Mouse (Mus musculus) forebrain, embryonic 12.5 days (tissue): Measurements from ENCODE around the gene Comp. TPM values are rescaled to one million over a fixed set of nuclear protein-coding genes. Genes with fewer than 3 reads are reported as not detected.

ENCODE experiments used
- ATAC-seq: fragments of 200-750 bp; cut with Nextera tagmentation; 2 replicates; pipeline ENCODE4 v1.8.0; 2017; ENCODE audit warnings: moderate TSS enrichment; ENCODE audit not compliant: low FRiP score
- H3K27ac ChIP-seq: fragments of 300-500 bp; sonication (generic); 2 replicates; pipeline ENCODE4 v1.5.1; 2016; ENCODE audit warnings: mild to moderate bottlenecking
- H3K27me3 ChIP-seq: fragments of 300-500 bp; sonication (generic); 2 replicates; pipeline ENCODE4 v1.6.1; 2016; ENCODE audit warnings: mild to moderate bottlenecking
- H3K36me3 ChIP-seq: fragments of 300-500 bp; sonication (generic); replicated peaks from 2 replicates; pipeline ENCODE4 v1.6.1; 2016; ENCODE audit warnings: mild to moderate bottlenecking
- H3K4me1 ChIP-seq: fragments of 300-500 bp; sonication (generic); 2 replicates; pipeline ENCODE4 v1.6.1; 2016
- H3K4me2 ChIP-seq: fragments of 300-500 bp; sonication (generic); 2 replicates; pipeline ENCODE4 v1.6.1; 2016; ENCODE audit warnings: mild to moderate bottlenecking, moderate library complexity
- H3K4me3 ChIP-seq: fragments of 300-500 bp; sonication (generic); replicated peaks from 2 replicates; pipeline ENCODE4 v1.5.1; 2016; ENCODE audit warnings: mild to moderate bottlenecking
- H3K9ac ChIP-seq: fragments of 300-500 bp; sonication (generic); 2 replicates; pipeline ENCODE4 v1.6.1; 2016; ENCODE audit warnings: mild to moderate bottlenecking
- H3K9me3 ChIP-seq: fragments of 300-500 bp; sonication (generic); 2 replicates; pipeline ENCODE4 v1.6.1; 2016
- WGBS: fragments of 180-500 bp; shearing (Covaris S2); methylation state at CpG from one replicate; pipeline ENCODE4 v1.1.7; 2016; 5-methylcytosine and 5-hydroxymethylcytosine counted together
- polyA plus RNA-seq: library from polyadenylated mRNA; unstranded; fragments of >200 nt; fragmentation: Nextera tagmentation; extraction: Ambion mirVana; gene quantifications from 2 replicates; pipeline ENCODE4 v1.2.1, GENCODE M21; 2016

Comp gene
- polyA plus RNA-seq, 1 experiment from 2014 or later = 0.34 TPM

DNA sequence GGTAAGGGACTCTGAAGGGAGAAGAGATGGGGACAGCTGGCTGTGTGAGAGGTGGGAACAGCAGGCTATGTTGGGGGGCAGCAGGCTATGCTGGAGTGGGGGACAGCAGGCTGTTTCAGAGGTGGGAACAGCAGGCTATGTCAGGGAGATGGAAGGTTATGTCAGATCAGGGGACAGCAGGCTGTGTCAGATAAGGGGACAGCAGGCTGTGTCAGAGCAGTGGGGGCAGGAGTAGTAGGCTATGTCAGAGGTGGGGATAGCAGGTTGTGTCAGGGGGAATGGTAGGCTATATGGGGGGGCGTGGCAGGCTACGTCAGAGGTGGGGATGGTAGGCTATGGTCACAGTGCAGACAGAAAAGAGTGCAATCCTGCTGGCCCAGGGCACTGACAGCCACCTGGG is 49.4 kb downstream of the Comp start:
- no peak for ATAC-seq
- no peak overlapping the region for H3K9ac ChIP-seq
- H3K27ac ChIP-seq = no peak overlapping the region
- no peaks in the 10 kb centered on the region for H3K36me3 ChIP-seq
- no peak overlapping the region for H3K4me2 ChIP-seq
- peaks cover 15% of the 10 kb centered on the region; the same call in 1 of the 2 replicates for H3K4me1 ChIP-seq
- 95% methylated on average over 2 of the region's 2 CpGs for WGBS
- H3K27me3 ChIP-seq = no peaks in the 10 kb centered on the region
- H3K4me3 ChIP-seq = no peak overlapping the region
- H3K9me3 ChIP-seq = no peaks in the 10 kb centered on the region

DNA sequence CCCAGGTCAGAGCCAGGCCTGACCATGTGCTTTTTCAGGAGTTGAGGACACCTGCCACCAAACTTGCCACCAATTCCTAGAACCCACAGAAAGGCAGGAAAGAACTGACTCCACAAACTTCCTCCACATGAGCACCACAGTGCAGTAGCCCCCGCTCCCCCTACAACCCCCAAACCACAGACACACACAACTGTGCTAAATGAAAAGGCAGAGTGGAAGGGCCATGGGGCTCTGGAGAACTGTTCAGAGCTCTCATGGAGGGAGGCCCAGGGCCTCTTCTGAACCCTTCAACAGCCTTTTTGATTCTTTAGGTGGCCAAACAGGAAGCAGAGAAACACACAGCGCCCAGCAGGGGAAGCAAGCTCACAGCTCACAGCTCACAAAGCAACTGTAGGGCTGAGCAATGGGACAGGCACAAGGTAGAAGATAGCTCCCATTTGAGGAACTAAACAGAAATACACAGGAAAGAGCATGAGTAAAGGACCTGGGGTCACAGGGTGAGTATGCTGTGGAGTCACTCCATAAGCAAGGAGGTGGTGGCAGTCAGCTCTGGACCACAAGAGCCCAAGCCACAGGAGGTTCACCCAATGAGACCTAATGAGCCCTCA is 53.0 kb downstream of the Comp start:
- Histone ChIP-seq H3K4me1 (no peaks in the 10 kb centered on the region), H3K9me3 (no peaks in the 10 kb centered on the region), H3K27ac (no peak overlapping the region), H3K9ac (no peak overlapping the region), H3K4me3 (no peak overlapping the region), H3K4me2 (no peak overlapping the region), H3K27me3 (no peaks in the 10 kb centered on the region), H3K36me3 (no peaks in the 10 kb centered on the region)
- no peak for ATAC-seq
- 84% methylated on average over 2 of the region's 2 CpGs for WGBS

DNA sequence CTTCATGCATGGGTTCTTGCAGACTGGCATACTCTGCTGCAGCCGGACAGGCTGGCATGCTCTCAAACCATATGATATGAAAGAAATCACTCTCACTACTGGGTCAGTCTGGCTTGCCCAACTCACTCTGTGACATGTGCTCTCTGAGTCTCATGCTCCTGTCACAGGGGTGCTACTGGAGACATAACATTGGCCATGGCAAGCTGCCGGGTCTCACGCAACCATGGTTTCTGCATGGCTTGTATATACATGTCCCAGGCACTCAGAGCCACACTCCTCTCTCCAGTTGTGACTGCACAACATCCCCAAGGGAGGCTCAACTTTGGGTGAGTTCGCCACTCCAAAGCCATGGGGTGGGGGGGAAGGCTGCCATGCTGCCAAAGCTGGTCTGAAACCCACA is 57.9 kb downstream of the Comp start:
- no peak overlapping the region for H3K27ac ChIP-seq
- H3K9me3 ChIP-seq = no peaks in the 10 kb centered on the region
- no peak for ATAC-seq
- no peaks in the 10 kb centered on the region for H3K27me3 ChIP-seq
- no peaks in the 10 kb centered on the region for H3K4me1 ChIP-seq
- H3K4me2 ChIP-seq = no peak overlapping the region
- no peaks in the 10 kb centered on the region for H3K36me3 ChIP-seq
- WGBS = 92% methylated on average over 4 of the region's 4 CpGs
- no peak overlapping the region for H3K9ac ChIP-seq
- H3K4me3 ChIP-seq = no peak overlapping the region

Other genes starting within 250 kb of the Comp start
- 27.8 and 28.3 TPM in 2 replicates for gene Nr2c2ap, start 242.2 kb upstream of the Comp start, polyA plus RNA-seq
- 14.3 and 16.7 TPM in 2 replicates for gene Rfxank, start 234.4 kb upstream of the Comp start, polyA plus RNA-seq
- gene Borcs8, start 234.1 kb upstream of the Comp start, polyA plus RNA-seq = 35.0 and 36.1 TPM in 2 replicates
- gene Mef2b, start 233.8 kb upstream of the Comp start, polyA plus RNA-seq = 1.6 and 2.5 TPM in 2 replicates
- gene Tmem161a, start 201.2 kb upstream of the Comp start, polyA plus RNA-seq = 48.7 and 53.8 TPM in 2 replicates
- 3.4 and 3.6 TPM in 2 replicates for gene Slc25a42, start 161.3 kb upstream of the Comp start, polyA plus RNA-seq
- gene Sugp2, start 139.3 kb upstream of the Comp start, polyA plus RNA-seq = 82.9 and 92.5 TPM in 2 replicates
- gene Armc6, start 139.1 kb upstream of the Comp start, polyA plus RNA-seq = 35.8 and 38.0 TPM in 2 replicates
- 90.7 and 94.5 TPM in 2 replicates for gene Homer3, start 90.7 kb upstream of the Comp start, polyA plus RNA-seq
- 54.0 and 54.2 TPM in 2 replicates for gene Ddx49, start 71.1 kb upstream of the Comp start, polyA plus RNA-seq
- gene Cope, start 71.0 kb upstream of the Comp start, polyA plus RNA-seq = 217 and 229 TPM in 2 replicates
- 14.9 and 16.2 TPM in 2 replicates for gene Cers1, start 57.8 kb upstream of the Comp start, polyA plus RNA-seq
- 1.8 and 4.2 TPM in 2 replicates for gene Gdf1, start 43.7 kb upstream of the Comp start, polyA plus RNA-seq
- 26.9 and 29.5 TPM in 2 replicates for gene Upf1, start 20.3 kb upstream of the Comp start, polyA plus RNA-seq
- gene Crtc1, start 66.0 kb downstream of the Comp start, polyA plus RNA-seq = 18.3 and 22.0 TPM in 2 replicates
- gene Klhl26, start 103.4 kb downstream of the Comp start, polyA plus RNA-seq = 18.3 and 18.6 TPM in 2 replicates
- gene Tmem59l, start 113.8 kb downstream of the Comp start, polyA plus RNA-seq = 17.0 and 17.6 TPM in 2 replicates
- gene Crlf1, start 119.6 kb downstream of the Comp start, polyA plus RNA-seq = 1.6 and 2.8 TPM in 2 replicates
- 126 and 127 TPM in 2 replicates for gene Rex1bd, start 133.2 kb downstream of the Comp start, polyA plus RNA-seq
- 692 and 734 TPM in 2 replicates for gene Uba52, start 137.2 kb downstream of the Comp start, polyA plus RNA-seq
- gene Fkbp8, start 154.2 kb downstream of the Comp start, polyA plus RNA-seq = 309 and 314 TPM in 2 replicates
- gene Kxd1, start 154.4 kb downstream of the Comp start, polyA plus RNA-seq = 45.6 and 50.8 TPM in 2 replicates
- gene Ell, start 165.9 kb downstream of the Comp start, polyA plus RNA-seq = 18.8 and 19.9 TPM in 2 replicates
- gene Isyna1, start 220.8 kb downstream of the Comp start, polyA plus RNA-seq = 101 and 107 TPM in 2 replicates
- 97.4 and 106 TPM in 2 replicates for gene Ssbp4, start 235.3 kb downstream of the Comp start, polyA plus RNA-seq
- gene Lrrc25, start 242.6 kb downstream of the Comp start, polyA plus RNA-seq = 0.31 and 0.45 TPM in 2 replicates